Mouse (Mus musculus) midbrain, embryonic 14.5 days (tissue): Measurements from ENCODE around the gene Ap2a2. TPM values are rescaled to one million over a fixed set of nuclear protein-coding genes. Genes with fewer than 3 reads are reported as not detected.
"Not testable (repeated sequence)": the region's sequence is repeated elsewhere in the genome, so short reads cannot be mapped to it uniquely, and the experiment has no call there.

ENCODE experiments used
- ATAC-seq: fragments of 200-750 bp; cut with Nextera tagmentation; 2 replicates; pipeline ENCODE4 v1.8.0; 2017; ENCODE audit warnings: moderate number of reproducible peaks, moderate library complexity; ENCODE audit not compliant: low FRiP score, low TSS enrichment
- DNase-seq: peaks from one replicate; pipeline ENCODE4 v3.0.0-alpha.2; 2015
- H3K27ac ChIP-seq: fragments of 300-500 bp; sonication (generic); replicated peaks from 2 replicates; pipeline ENCODE4 v1.5.1; 2014; ENCODE audit warnings: mild to moderate bottlenecking, low read depth, low read length, moderate library complexity
- H3K27me3 ChIP-seq: fragments of 300-500 bp; sonication (generic); 2 replicates; pipeline ENCODE4 v1.6.1; 2014; ENCODE audit warnings: low read length, control low read depth, mixed read lengths; ENCODE audit not compliant: control insufficient read depth, insufficient read depth
- H3K36me3 ChIP-seq: fragments of 300-500 bp; sonication (generic); 2 replicates; pipeline ENCODE4 v1.6.1; 2014; ENCODE audit warnings: low read length, control low read depth; ENCODE audit not compliant: control insufficient read depth, insufficient read depth
- H3K4me1 ChIP-seq: fragments of 300-500 bp; sonication (generic); 2 replicates; pipeline ENCODE4 v1.6.1; 2014; ENCODE audit warnings: mild to moderate bottlenecking, antibody characterized with exemption, low read length, control low read depth; ENCODE audit not compliant: control insufficient read depth, insufficient read depth
- H3K4me2 ChIP-seq: fragments of 300-500 bp; sonication (generic); 2 replicates; pipeline ENCODE4 v1.6.1; 2014; ENCODE audit warnings: mild to moderate bottlenecking, low read length, moderate library complexity
- H3K4me3 ChIP-seq: fragments of 300-500 bp; sonication (generic); replicated peaks from 2 replicates; pipeline ENCODE4 v1.5.1; 2014; ENCODE audit warnings: low read depth, low read length
- H3K9ac ChIP-seq: fragments of 300-500 bp; sonication (generic); replicated peaks from 2 replicates; pipeline ENCODE4 v1.6.1; 2014; ENCODE audit warnings: mild to moderate bottlenecking, low read length, moderate library complexity
- H3K9me3 ChIP-seq: fragments of 300-500 bp; sonication (generic); 2 replicates; pipeline ENCODE4 v1.6.1; 2016; ENCODE audit warnings: low read length, control low read depth, mixed read lengths; ENCODE audit not compliant: control insufficient read depth
- WGBS: fragments of 180-500 bp; shearing (Covaris S2); extraction: QIAGEN DNeasy Blood & Tissue Kit; methylation state at CpG from one replicate; pipeline ENCODE4 v1.1.7; 2014; 5-methylcytosine and 5-hydroxymethylcytosine counted together
- polyA plus RNA-seq: library from polyadenylated mRNA; unstranded; fragments of >200 nt; fragmentation: Nextera tagmentation; extraction: Ambion mirVana; gene quantifications from 2 replicates; pipeline ENCODE4 v1.2.1, GENCODE M21; 2014

Ap2a2 gene
- polyA plus RNA-seq, 1 experiment from 2014 or later: 103 TPM

DNA sequence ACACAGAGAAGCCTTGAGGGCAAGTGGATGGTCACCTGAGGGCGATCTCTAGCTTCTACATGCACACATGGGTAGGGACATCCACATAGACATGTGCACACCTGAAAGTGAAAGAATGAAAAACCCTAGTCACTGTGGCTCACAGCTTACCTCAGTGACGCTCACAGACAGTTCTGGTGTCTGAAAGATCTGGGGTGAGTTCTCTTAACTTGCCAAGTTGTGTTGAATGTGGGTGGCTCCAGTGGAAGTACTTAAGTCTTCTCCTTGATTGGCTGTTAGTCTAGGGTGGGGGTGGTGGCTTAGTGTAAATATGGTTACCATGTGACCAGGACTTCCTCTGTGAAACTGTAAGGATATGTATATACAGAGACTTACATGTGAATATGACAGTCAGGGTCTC lies 17.0 kb downstream of the Ap2a2 start:
- Histone ChIP-seq H3K9me3 (no peaks in the 10 kb centered on the region), H3K4me2 (no peak overlapping the region), H3K36me3 (no peaks in the 10 kb centered on the region), H3K27me3 (no peaks in the 10 kb centered on the region), H3K4me3 (no peak overlapping the region), H3K9ac (no peak overlapping the region), H3K4me1 (no peaks in the 10 kb centered on the region), H3K27ac (no peak overlapping the region)
- ATAC-seq: no peak
- DNase-seq: no peak
- 100% methylated on average over 2 of the region's 2 CpGs for WGBS

DNA sequence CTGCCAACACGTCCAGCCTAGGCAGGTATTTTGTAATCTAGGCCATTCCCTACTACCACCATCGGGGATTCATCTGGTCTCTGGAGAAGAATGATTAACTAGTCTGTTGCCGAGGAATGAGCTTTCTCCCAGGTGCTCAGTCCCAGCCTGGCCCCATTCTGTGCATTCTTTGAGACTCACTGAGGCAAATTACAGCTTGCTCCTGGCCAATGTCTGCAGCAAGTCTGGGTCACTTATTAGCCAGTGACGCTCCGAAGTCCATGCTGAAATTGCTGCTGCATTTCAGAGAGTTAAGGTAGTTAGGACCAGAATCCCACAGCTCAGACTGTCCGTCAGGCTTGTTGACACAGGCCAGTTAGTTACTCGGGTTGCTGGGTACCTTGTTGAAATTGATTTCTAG lies 19.4 kb downstream of the Ap2a2 start:
- Histone ChIP-seq H3K9ac (no peak overlapping the region), H3K9me3 (no peaks in the 10 kb centered on the region), H3K27ac (no peak overlapping the region), H3K4me2 (no peak overlapping the region), H3K4me3 (no peak overlapping the region), H3K27me3 (no peaks in the 10 kb centered on the region), H3K36me3 (no peaks in the 10 kb centered on the region), H3K4me1 (no peaks in the 10 kb centered on the region)
- no peak for DNase-seq
- WGBS: 83% methylated on average over 7 of the region's 7 CpGs
- ATAC-seq: no peak

GRCm38 (mm10) chr7:141584048-141584841 lies 22.3 kb downstream of the Ap2a2 start:
- ATAC-seq (no peak), DNase-seq (no peak)
- Histone ChIP-seq H3K27me3 (no peaks in the 10 kb centered on the region), H3K36me3 (peaks cover 7% of the 10 kb centered on the region; the same call in 1 of the 2 replicates), H3K9me3 (no peaks in the 10 kb centered on the region), H3K4me1 (no peaks in the 10 kb centered on the region), H3K9ac (no peak overlapping the region), H3K27ac (no peak overlapping the region), H3K4me3 (no peak overlapping the region), H3K4me2 (no peak overlapping the region)
- 90% methylated on average over 4 of the region's 5 CpGs for WGBS

DNA sequence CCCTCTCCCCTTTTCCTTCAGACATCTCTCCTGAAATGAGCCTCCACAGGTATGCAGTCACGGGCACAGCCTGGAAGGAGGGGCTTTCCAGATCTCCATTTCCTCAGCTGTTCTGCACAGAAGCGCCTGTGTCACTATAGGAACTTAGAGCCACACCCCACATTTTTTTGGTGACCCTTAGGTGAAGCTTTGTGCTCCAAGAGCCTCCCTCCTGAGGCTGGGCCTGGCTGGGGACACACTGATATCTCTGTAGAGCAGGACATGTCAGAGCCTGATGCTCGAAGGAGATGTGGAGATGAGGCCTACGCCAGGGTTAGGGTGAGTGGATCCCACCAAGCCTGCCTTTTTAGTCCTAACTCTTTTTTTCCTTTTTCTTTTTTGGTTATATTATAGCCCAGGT lies 23.3 kb downstream of the Ap2a2 start:
- Histone ChIP-seq H3K27me3 (no peaks in the 10 kb centered on the region), H3K4me3 (no peak overlapping the region), H3K4me1 (no peaks in the 10 kb centered on the region), H3K9me3 (no peaks in the 10 kb centered on the region), H3K27ac (no peak overlapping the region), H3K4me2 (no peak overlapping the region), H3K9ac (no peak overlapping the region), H3K36me3 (peaks cover 14% of the 10 kb centered on the region)
- WGBS: 91% methylated on average over 4 of the region's 4 CpGs
- no peak for ATAC-seq
- DNase-seq: no peak

GRCm38 (mm10) chr7:141585881-141586280 lies 23.9 kb downstream of the Ap2a2 start:
- ATAC-seq: no peak
- Histone ChIP-seq H3K27me3 (no peaks in the 10 kb centered on the region), H3K4me3 (no peak overlapping the region), H3K9me3 (no peaks in the 10 kb centered on the region), H3K9ac (no peak overlapping the region), H3K4me2 (no peak overlapping the region), H3K36me3 (peaks cover 18% of the 10 kb centered on the region), H3K27ac (no peak overlapping the region), H3K4me1 (no peaks in the 10 kb centered on the region)
- 83% methylated on average over 1 of the region's 1 CpGs for WGBS
- DNase-seq: no peak

DNA sequence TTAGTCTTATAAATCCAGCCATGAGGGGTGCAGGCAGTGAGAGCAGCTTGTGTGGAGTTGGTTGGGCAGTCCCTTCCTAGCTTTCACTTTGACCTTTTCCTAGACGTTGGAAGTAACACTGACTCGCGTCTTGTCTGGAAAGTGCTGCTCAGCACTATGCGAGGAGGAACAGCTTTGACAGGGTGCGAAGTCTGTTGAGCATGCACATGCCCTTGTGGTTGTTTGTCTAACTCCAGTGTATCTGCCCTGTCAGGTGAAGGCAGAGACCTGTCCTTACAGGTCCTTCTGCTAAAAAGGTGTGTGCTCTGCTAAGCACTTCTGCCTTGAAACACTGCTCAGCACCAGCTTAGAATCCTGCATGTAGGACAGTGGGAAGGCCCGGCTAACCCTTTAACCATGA lies 26.9 kb downstream of the Ap2a2 start:
- DNase-seq (no peak), ATAC-seq (no peak)
- Histone ChIP-seq H3K9ac (no peak overlapping the region), H3K27me3 (no peaks in the 10 kb centered on the region), H3K4me3 (no peak overlapping the region), H3K27ac (no peak overlapping the region), H3K36me3 (peaks cover 32% of the 10 kb centered on the region), H3K4me1 (no peaks in the 10 kb centered on the region), H3K9me3 (no peaks in the 10 kb centered on the region), H3K4me2 (no peak overlapping the region)
- WGBS: 96% methylated on average over 6 of the region's 6 CpGs

DNA sequence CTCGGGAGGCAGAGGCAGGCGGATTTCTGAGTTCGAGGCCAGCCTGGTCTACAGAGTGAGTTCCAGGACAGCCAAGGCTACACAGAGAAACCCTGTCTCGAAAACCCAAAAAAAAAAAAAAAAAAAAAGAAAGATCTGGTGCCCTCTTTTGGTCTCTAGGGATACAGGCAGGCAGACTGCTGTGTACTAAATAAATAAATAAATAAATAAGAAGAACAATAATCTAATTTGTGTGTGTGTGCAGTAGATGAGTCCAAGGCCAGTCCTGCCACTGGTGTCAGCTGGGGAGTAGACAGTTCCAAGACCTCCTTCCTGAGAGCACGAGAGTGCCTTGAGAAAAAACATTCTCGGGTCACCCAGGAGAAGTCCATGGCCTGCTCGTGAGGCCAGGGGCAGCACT lies 28.3 kb downstream of the Ap2a2 start:
- not testable (repeated sequence) for H3K4me2 ChIP-seq

GRCm38 (mm10) chr7:141590959-141591358 lies 29.0 kb downstream of the Ap2a2 start:
- Histone ChIP-seq H3K9ac (no peak overlapping the region), H3K27me3 (no peaks in the 10 kb centered on the region), H3K9me3 (no peaks in the 10 kb centered on the region), H3K36me3 (peaks cover 32% of the 10 kb centered on the region), H3K27ac (no peak overlapping the region), H3K4me1 (no peaks in the 10 kb centered on the region), H3K4me2 (no peak overlapping the region), H3K4me3 (no peak overlapping the region)
- DNase-seq (no peak), ATAC-seq (no peak)
- 91% methylated on average over 8 of the region's 8 CpGs for WGBS

More for the DNA sequence above, 28.3 kb downstream of the Ap2a2 start:
- H3K4me1 ChIP-seq, ATAC-seq, H3K9ac ChIP-seq, H3K4me3 ChIP-seq, H3K27ac ChIP-seq, H3K9me3 ChIP-seq, DNase-seq, H3K27me3 ChIP-seq: not testable (repeated sequence)
- WGBS: 96% methylated on average over 6 of the region's 7 CpGs
- peaks cover 32% of the 10 kb centered on the region for H3K36me3 ChIP-seq

DNA sequence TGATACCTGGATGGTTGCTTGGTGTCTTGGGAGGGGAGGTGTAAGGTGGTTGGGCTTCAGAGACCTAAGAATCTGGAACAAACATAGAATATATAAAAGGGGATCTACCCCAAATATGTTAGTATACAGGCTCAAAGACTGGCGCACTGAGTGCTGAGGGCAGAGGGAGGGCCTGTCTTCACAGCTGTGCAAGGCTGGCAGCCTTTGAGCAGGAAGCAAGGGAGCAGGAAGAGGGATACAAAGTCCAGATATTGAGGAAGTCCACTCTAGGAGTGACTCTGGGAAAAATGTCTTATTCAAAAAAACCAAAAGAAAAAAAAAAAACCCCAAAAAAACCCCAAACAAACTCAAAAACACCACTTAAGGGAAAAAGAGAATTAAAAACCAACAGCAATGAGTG lies 30.1 kb downstream of the Ap2a2 start:
- H3K27me3 ChIP-seq: no peaks in the 10 kb centered on the region
- WGBS: 92% methylated on average over 1 of the region's 1 CpGs
- no peak overlapping the region for H3K4me3 ChIP-seq
- H3K9ac ChIP-seq: no peak overlapping the region
- no peaks in the 10 kb centered on the region for H3K9me3 ChIP-seq
- ATAC-seq (no peak), DNase-seq (no peak)
- H3K36me3 ChIP-seq: peaks cover 34% of the 10 kb centered on the region
- no peak overlapping the region for H3K4me2 ChIP-seq
- no peaks in the 10 kb centered on the region for H3K4me1 ChIP-seq
- no peak overlapping the region for H3K27ac ChIP-seq
